Mouse (Mus musculus): ENCODE results near the gene Nek3.
"Not testable (repeated sequence)": the region's sequence is repeated elsewhere in the genome, so short reads cannot be mapped to it uniquely, and the experiment has no call there.

Nek3 gene

DNA sequence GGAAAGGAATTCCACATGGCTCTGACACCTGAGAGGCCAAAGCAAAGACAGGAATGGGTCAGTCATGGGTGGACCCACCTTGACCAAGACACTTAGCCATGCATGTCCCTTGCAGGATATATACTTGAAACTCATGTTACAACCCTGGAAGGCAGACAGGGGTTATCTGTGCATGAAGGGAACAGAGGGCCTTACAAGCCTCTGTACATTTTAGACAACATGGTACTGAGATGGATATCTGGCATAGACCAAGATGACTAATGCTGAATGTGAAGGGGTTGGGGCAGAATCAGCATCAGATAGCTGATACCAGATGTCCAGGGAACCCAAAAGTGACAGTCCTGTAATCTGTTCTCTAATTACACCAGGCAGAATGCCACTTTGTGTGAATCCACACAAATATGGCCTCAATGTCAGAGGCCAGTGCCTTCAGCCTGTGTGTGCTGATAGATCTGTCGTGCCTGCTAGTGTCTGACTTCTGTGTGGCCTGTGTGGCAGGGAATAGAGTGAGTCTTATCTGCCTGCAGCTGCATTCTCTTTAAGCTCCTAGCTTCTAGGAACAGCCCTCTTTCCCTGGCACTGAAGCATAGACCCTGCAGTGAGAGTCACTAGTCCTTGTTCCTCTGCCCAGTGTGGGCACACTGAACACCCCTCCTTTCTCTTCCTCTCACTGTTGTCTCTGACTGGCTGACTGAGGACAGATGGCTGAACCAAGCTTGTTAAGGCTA, 22.3 kb downstream of the Nek3 start:
- DNase-seq (ENCODE audit: low read depth, low spot score): no peak

- DNase-seq (ENCODE audit: low read depth, low spot score): no peak
Observed at GRCm38 (mm10) chr8:22142592-22142991, 23.6 kb downstream of the Nek3 start.

GRCm38 (mm10) chr8:22141836-22142385, 24.3 kb downstream of the Nek3 start:
- no peak for DNase-seq (ENCODE audit: low read depth, low spot score)

- DNase-seq (ENCODE audit: low read depth, low spot score): not testable (repeated sequence)
Observed at GRCm38 (mm10) chr8:22136462-22136861, 29.8 kb downstream of the Nek3 start.

DNA sequence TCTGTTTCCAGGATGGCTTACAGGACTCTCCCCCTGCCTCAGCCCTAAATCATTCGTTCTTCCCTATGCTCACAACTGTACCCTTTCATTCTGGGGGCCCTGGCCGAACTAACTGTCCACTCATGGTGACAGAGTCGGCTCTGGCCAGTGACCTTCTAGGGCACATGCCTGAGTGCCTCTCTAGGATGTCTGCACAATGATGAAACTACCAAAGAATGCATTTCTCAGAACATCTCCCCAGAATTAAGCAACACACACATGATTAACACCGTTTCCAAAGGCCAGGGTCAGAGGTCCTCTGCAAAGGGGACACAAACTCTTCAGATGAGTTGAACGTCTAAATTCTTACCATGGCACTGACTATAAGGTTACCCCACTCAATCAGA, 31.5 kb downstream of the Nek3 start:
- DNase-seq (ENCODE audit: low read depth, low spot score): no peak

GRCm38 (mm10) chr8:22134078-22134749, 32.0 kb downstream of the Nek3 start:
- no peak for DNase-seq (ENCODE audit: low read depth, low spot score)

- DNase-seq (ENCODE audit: low read depth, low spot score): no peak
Observed at GRCm38 (mm10) chr8:22132062-22132461, 34.2 kb downstream of the Nek3 start.

GRCm38 (mm10) chr8:22124220-22125152, 41.7 kb downstream of the Nek3 start, which contains the start of gene Nek5:
Nek5 (minus strand) TSS chr8:22125053.
- no peak for DNase-seq (ENCODE audit: low read depth, low spot score)

DNA sequence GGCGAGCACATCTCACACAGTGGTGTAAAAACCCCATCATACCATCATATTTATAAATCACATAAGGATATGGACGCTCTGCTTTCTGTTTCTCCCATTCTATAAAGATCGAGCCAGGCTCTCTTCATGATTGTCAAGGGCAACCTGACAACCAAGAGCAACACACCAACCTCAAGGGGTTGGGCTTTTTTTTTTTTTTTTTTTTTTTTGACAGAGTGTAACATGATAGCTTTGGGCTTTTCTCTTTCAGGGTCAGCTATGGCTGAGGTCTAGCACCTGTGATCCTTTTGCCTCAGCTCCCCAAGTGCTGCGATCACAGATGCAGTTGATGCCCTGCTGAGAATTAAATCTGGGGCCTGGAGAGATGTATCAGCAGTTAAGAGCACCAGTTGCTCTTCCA, 59.2 kb downstream of the Nek3 start:
- no peak for DNase-seq (ENCODE audit: low read depth, low spot score)

GRCm38 (mm10) chr8:22091568-22091967, 74.7 kb downstream of the Nek3 start:
- DNase-seq (ENCODE audit: low read depth, low spot score): no peak

DNA sequence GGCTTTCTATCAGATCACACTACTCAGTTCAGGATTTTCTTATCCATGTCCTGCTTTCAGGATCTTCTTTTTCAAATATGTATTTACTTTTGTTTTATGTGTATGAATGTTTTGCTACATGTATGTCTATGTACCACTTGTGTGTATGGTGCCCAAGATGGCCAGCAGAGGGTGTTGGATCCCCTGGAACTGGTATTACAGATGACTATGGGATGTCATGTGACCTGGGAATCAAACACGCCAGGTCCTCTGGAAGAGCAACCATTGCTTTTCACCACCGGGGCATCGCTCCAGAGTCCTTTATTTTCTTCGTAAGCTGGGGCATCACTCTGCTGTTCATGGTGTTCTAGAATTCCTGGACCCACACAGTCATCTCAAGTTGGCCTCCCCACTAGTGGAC, 77.0 kb downstream of the Nek3 start:
- no peak for DNase-seq (ENCODE audit: low read depth, low spot score)

DNA sequence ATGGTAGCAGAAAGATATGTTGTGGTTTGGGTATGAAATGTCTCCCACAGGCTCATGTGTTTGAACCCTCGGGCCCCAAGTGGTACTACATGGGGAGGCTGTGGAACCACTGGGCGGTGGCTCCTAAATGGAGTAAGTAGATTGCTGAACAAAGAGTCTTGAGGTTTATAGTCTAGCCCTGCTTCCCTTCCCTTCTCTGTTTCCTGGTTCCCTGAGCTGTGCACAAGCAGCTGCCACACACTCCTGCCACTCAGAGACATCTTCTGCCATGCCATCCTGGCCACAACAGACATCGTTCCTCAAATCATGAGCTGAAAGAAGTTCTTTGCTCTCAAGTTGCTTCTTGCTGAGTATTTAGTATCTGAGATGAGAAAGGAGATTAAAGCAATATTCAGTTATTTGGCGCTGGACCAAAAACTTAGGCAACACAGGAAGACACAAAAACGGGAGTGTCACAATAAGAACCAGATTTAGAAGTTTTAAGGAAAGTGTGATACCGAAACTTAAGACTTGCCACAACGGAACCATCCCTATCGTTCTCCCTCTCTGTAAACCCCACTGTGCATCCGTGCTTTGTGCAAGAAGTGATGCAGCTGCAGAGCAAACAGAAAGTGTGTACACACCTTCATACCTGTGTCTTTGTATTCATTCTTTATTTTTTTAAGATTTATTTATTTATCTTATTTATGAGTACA, 86.8 kb downstream of the Nek3 start:
- no peak for DNase-seq (ENCODE audit: low read depth, low spot score)

All from telencephalon, adult 2 months (tissue).